Mouse (Mus musculus) bone marrow macrophage, adult 2 months (primary cell): Measurements from ENCODE around the gene Nmnat2.

Experiments
- CTCF ChIP-seq: IDR thresholded peaks from 2 replicates; pipeline ENCODE4 v1.5.1; 2012; ENCODE audit warnings: low read depth, mild to moderate bottlenecking, low read length, moderate library complexity
- POLR2A ChIP-seq: IDR thresholded peaks from 2 replicates; pipeline ENCODE4 v1.6.1; 2012; ENCODE audit warnings: mild to moderate bottlenecking, low read depth, low read length, borderline replicate concordance

GRCm38 (mm10) chr1:153128780-153129179 lies 174.0 kb downstream of the Nmnat2 start:
- TF ChIP-seq POLR2A (no peak), CTCF (no peak)
